In the genomic region with DNA sequence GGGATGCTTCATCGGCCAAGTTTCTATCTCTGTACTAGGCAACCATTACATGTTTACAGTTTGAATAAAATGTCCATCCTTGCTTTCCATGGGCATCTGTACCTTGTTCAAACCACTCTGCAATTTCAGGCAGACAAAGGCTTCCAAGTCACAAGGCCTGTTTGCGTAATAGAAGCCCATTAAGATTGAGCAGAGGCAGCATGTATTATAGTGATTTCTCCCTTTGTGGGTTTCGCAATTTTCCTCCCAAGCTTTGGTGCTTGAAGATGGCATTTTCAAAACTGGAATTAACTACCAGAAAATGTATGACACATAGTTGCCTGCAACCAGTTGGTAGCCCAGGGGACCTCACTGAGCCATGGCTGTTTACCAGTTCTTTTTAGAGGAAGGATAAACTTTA, we compare ENCODE assay signal across 27 mouse cellular contexts.
A peak's percentile ranks its signal among the peaks of the same experiment; 100 is the strongest.
DNase-seq lines count a peak whose midpoint lies in the region; ATAC-seq lines count a peak whose summit lies in the region.
"Had no signal": no experiment of that assay in that cellular context is flagged by ENCODE, and none has a peak within 500 bp of the region (broad histone marks: within the 10 kb centered on the region; RNA-seq: fewer than 3 reads in every experiment).

No protein-coding gene starts in this region.

- no peaks in the 10 kb centered on the region for H3K36me3 ChIP-seq in lung, embryonic 15.5 days
- H3K36me3 ChIP-seq: embryonic facial prominence, embryonic 13.5 days; hindbrain, embryonic 10.5 days; limb, embryonic 10.5 days; liver, embryonic 15.5 days; midbrain, embryonic 15.5 days had no signal

- intact Hi-C loops in heart, postnatal 14 days (cut with DNase I), result no loop called here

- no peak overlapping the region for H3K4me3 ChIP-seq in lung, embryonic 15.5 days
- H3K4me3 ChIP-seq: embryonic facial prominence, embryonic 13.5 days; erythroblast, embryonic 14.5 days; forebrain, embryonic 13.5 days; gastrocnemius, adult 2 months; hindbrain, embryonic 10.5 days; left cerebral cortex, adult 2 months; limb, embryonic 10.5 days; liver, embryonic 15.5 days; midbrain, embryonic 15.5 days had no signal

- no peaks in the 10 kb centered on the region for H3K4me1 ChIP-seq in lung, embryonic 15.5 days
- H3K4me1 ChIP-seq: embryonic facial prominence, embryonic 13.5 days; forebrain, embryonic 13.5 days; hindbrain, embryonic 10.5 days; limb, embryonic 10.5 days; liver, embryonic 15.5 days; midbrain, embryonic 15.5 days had no signal

- 81% methylated on average over 3 of the region's 3 CpGs for WGBS in lung, embryonic 15.5 days

- no peak overlapping the region for H3K4me2 ChIP-seq in lung, embryonic 15.5 days
- H3K4me2 ChIP-seq: embryonic facial prominence, embryonic 13.5 days; forebrain, embryonic 13.5 days; heart, embryonic 11.5 days; liver, embryonic 15.5 days; midbrain, embryonic 15.5 days had no signal

- no peak overlapping the region for H3K9ac ChIP-seq in lung, embryonic 15.5 days
- H3K9ac ChIP-seq: embryonic facial prominence, embryonic 13.5 days; forebrain, embryonic 13.5 days; liver, embryonic 15.5 days; midbrain, embryonic 15.5 days had no signal

- H3K9me3 ChIP-seq in lung, embryonic 15.5 days, result no peaks in the 10 kb centered on the region
- H3K9me3 ChIP-seq: embryonic facial prominence, embryonic 13.5 days; forebrain, embryonic 13.5 days; hindbrain, embryonic 10.5 days; limb, embryonic 10.5 days; liver, embryonic 15.5 days; midbrain, embryonic 15.5 days had no signal

- no peaks in the 10 kb centered on the region for H3K27me3 ChIP-seq in lung, embryonic 15.5 days
- H3K27me3 ChIP-seq: embryonic facial prominence, embryonic 13.5 days; forebrain, embryonic 13.5 days; liver, embryonic 15.5 days; midbrain, embryonic 15.5 days had no signal

- DNase-seq in gastrocnemius, adult 18-20 months (ENCODE audit: low spot score), result peak; percentile 1
- no peak for DNase-seq in gastrocnemius, postnatal 25 days
- peak; percentile 13 for DNase-seq in Muller cell, postnatal 12 days (ENCODE audit: inconsistent ontology term)
- peak; percentile 75 for DNase-seq in lung, postnatal 36 days
- no peak for DNase-seq in left cerebral cortex, adult 8-10 months (ENCODE audit: low spot score in 2 of 2)
- no peak for DNase-seq in urinary bladder, postnatal 14 days (ENCODE audit: low spot score)
- DNase-seq in heart, postnatal 14 days, result no peak
- DNase-seq: adrenal gland, postnatal 25 days; cerebellum, adult 8-10 months; cerebellum, postnatal 36 days; embryo, embryonic 11 days; gastrocnemius, adult 2 months; kidney, adult 18-20 months; kidney, postnatal 10 days; liver; thymus, adult 2 months had no signal

- peak overlapping the region; percentile 53; the same call in 1 of the 2 replicates for H3K27ac ChIP-seq in lung, embryonic 15.5 days
- H3K27ac ChIP-seq: embryonic facial prominence, embryonic 13.5 days; forebrain, embryonic 13.5 days; gastrocnemius, adult 2 months; hindbrain, embryonic 10.5 days; left cerebral cortex, adult 2 months; limb, embryonic 10.5 days; liver, embryonic 15.5 days; midbrain, embryonic 15.5 days had no signal

- ATAC-seq in lung, embryonic 15.5 days (ENCODE audit: borderline replicate concordance, extremely low read depth, low FRiP score, low TSS enrichment), result peak; percentile 52; the same call in 1 of the 2 replicates
- ATAC-seq: forebrain, embryonic 13.5 days; inflammation-experienced regulatory T-cells, adult 6 months; midbrain, embryonic 15.5 days had no signal

Comparison
In these comparisons a context has a peak if more than half of its experiments do, and no peak if none do; other contexts are left out.
1. DNase-seq: peak in gastrocnemius, adult 18-20 months (single experiment), Muller cell, postnatal 12 days (single experiment) and lung, postnatal 36 days (single experiment); none in gastrocnemius, postnatal 25 days (single experiment), left cerebral cortex, adult 8-10 months (0 of 2), urinary bladder, postnatal 14 days (single experiment) and heart, postnatal 14 days (0 of 2).